Mouse (Mus musculus): Measurements from ENCODE around the gene Cacna2d1.
A peak's percentile ranks its signal among the peaks of the same experiment; 100 is the strongest.

Gene Cacna2d1

GRCm38 (mm10) chr5:16155375-16156284, 221.1 kb downstream of the Cacna2d1 start:
- no peak for DNase-seq (ENCODE audit: low read depth, low spot score)

GRCm38 (mm10) chr5:16163270-16163669, 228.8 kb downstream of the Cacna2d1 start:
- DNase-seq (ENCODE audit: low read depth, low spot score), result no peak

- no peak for DNase-seq (ENCODE audit: low read depth, low spot score)
Observed at GRCm38 (mm10) chr5:16166117-16166867, 231.8 kb downstream of the Cacna2d1 start.

- DNase-seq (ENCODE audit: low read depth, low spot score), result no peak
Observed at GRCm38 (mm10) chr5:16166868-16167267, 232.4 kb downstream of the Cacna2d1 start.

GRCm38 (mm10) chr5:16181041-16181440, 246.6 kb downstream of the Cacna2d1 start:
- no peak for DNase-seq (ENCODE audit: low read depth, low spot score)

- no peak for DNase-seq (ENCODE audit: low read depth, low spot score)
Observed at GRCm38 (mm10) chr5:16184064-16184463, 249.6 kb downstream of the Cacna2d1 start.

GRCm38 (mm10) chr5:16187931-16188330, 253.4 kb downstream of the Cacna2d1 start:
- no peak for DNase-seq (ENCODE audit: low read depth, low spot score)

- DNase-seq (ENCODE audit: low read depth, low spot score), result no peak
Observed at GRCm38 (mm10) chr5:16189878-16190277, 255.4 kb downstream of the Cacna2d1 start.

GRCm38 (mm10) chr5:16191165-16191564, 256.7 kb downstream of the Cacna2d1 start:
- no peak for DNase-seq (ENCODE audit: low read depth, low spot score)

GRCm38 (mm10) chr5:16199816-16200215, 265.3 kb downstream of the Cacna2d1 start:
- peak; percentile 22 for DNase-seq (ENCODE audit: low read depth, low spot score)

GRCm38 (mm10) chr5:16221960-16222359, 287.5 kb downstream of the Cacna2d1 start:
- DNase-seq (ENCODE audit: low read depth, low spot score), result no peak

GRCm38 (mm10) chr5:16225359-16225758, 290.9 kb downstream of the Cacna2d1 start:
- DNase-seq (ENCODE audit: low read depth, low spot score), result no peak

- no peak for DNase-seq (ENCODE audit: low read depth, low spot score)
Observed at GRCm38 (mm10) chr5:16229384-16229783, 294.9 kb downstream of the Cacna2d1 start.

- no peak for DNase-seq (ENCODE audit: low read depth, low spot score)
Observed at GRCm38 (mm10) chr5:16231477-16231876, 297.0 kb downstream of the Cacna2d1 start.

GRCm38 (mm10) chr5:16234891-16235290, 300.4 kb downstream of the Cacna2d1 start:
- DNase-seq (ENCODE audit: low read depth, low spot score), result no peak

GRCm38 (mm10) chr5:16235864-16236263, 301.4 kb downstream of the Cacna2d1 start:
- no peak for DNase-seq (ENCODE audit: low read depth, low spot score)

GRCm38 (mm10) chr5:16236608-16237007, 302.1 kb downstream of the Cacna2d1 start:
- no peak for DNase-seq (ENCODE audit: low read depth, low spot score)

- peak; percentile 3 for DNase-seq (ENCODE audit: low read depth, low spot score)
Observed at GRCm38 (mm10) chr5:16237972-16238371, 303.5 kb downstream of the Cacna2d1 start.

- no peak for DNase-seq (ENCODE audit: low read depth, low spot score)
Observed at GRCm38 (mm10) chr5:16240255-16240654, 305.8 kb downstream of the Cacna2d1 start.

- no peak for DNase-seq (ENCODE audit: low read depth, low spot score)
Observed at GRCm38 (mm10) chr5:16243599-16243998, 309.1 kb downstream of the Cacna2d1 start.

GRCm38 (mm10) chr5:16252738-16253513, 318.4 kb downstream of the Cacna2d1 start:
- DNase-seq (ENCODE audit: low read depth, low spot score), result no peak

- DNase-seq (ENCODE audit: low read depth, low spot score), result no peak
Observed at GRCm38 (mm10) chr5:16253768-16254167, 319.3 kb downstream of the Cacna2d1 start.

Measured in mesoderm, embryonic 11.5 days (tissue).